Mouse (Mus musculus) embryonic facial prominence, embryonic 12.5 days (tissue): ENCODE measurements around the gene G2e3. TPM values are rescaled to one million over a fixed set of nuclear protein-coding genes. Genes with fewer than 3 reads are reported as not detected.

Experiments
- ATAC-seq: fragments of 200-750 bp; cut with Nextera tagmentation; 2 replicates; pipeline ENCODE4 v1.8.0; 2017; ENCODE audit not compliant: insufficient number of reproducible peaks, insufficient read depth, low FRiP score, low TSS enrichment
- H3K27ac ChIP-seq: fragments of 300-500 bp; sonication (generic); 2 replicates; pipeline ENCODE4 v1.5.1; 2016; ENCODE audit warnings: mild to moderate bottlenecking
- H3K27me3 ChIP-seq: fragments of 300-500 bp; sonication (generic); 2 replicates; pipeline ENCODE4 v1.6.1; 2016; ENCODE audit warnings: mild to moderate bottlenecking, moderate library complexity
- H3K36me3 ChIP-seq: fragments of 300-500 bp; sonication (generic); 2 replicates; pipeline ENCODE4 v1.6.1; 2016; ENCODE audit warnings: mild to moderate bottlenecking
- H3K4me1 ChIP-seq: fragments of 300-500 bp; sonication (generic); 2 replicates; pipeline ENCODE4 v1.6.1; 2016
- H3K4me2 ChIP-seq: fragments of 300-500 bp; sonication (generic); replicated peaks from 2 replicates; pipeline ENCODE4 v1.6.1; 2016; ENCODE audit warnings: mild to moderate bottlenecking, moderate library complexity
- H3K4me3 ChIP-seq: fragments of 300-500 bp; sonication (generic); 2 replicates; pipeline ENCODE4 v1.5.1; 2016; ENCODE audit warnings: mild to moderate bottlenecking
- H3K9ac ChIP-seq: fragments of 300-500 bp; sonication (generic); 2 replicates; pipeline ENCODE4 v1.6.1; 2016; ENCODE audit warnings: mild to moderate bottlenecking, moderate library complexity
- H3K9me3 ChIP-seq: fragments of 300-500 bp; sonication (generic); 2 replicates; pipeline ENCODE4 v1.6.1; 2016; ENCODE audit warnings: mild to moderate bottlenecking, moderate library complexity
- WGBS: fragments of 180-500 bp; shearing (Covaris S2); methylation state at CpG from one replicate; pipeline ENCODE4 v1.1.7; 2016; 5-methylcytosine and 5-hydroxymethylcytosine counted together
- polyA plus RNA-seq: library from polyadenylated mRNA; unstranded; fragments of >200 nt; fragmentation: Nextera tagmentation; extraction: Ambion mirVana; gene quantifications from 2 replicates; pipeline ENCODE4 v1.2.1, GENCODE M21; 2016

G2e3 gene
- polyA plus RNA-seq, 1 experiment from 2014 or later: 42.8 TPM

DNA sequence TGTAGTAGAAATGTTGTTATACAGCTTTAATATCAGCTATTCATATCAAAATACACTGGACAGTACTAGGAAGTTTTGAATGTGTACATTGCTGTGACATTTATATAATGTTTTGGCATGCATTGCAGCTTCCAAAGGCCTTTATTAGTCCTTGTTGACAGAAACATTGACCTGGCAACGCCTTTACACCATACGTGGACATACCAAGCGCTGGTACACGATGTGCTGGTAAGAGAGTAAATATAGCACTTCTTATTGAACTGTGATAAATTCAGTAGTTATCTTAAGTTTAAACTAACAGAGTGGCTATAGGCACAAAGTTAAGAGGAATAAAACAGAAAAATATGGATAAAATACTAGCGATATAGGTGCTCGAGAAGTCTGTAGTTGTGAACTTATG is 52.0 kb downstream of the G2e3 start:
- 97% methylated on average over 6 of the region's 6 CpGs for WGBS

DNA sequence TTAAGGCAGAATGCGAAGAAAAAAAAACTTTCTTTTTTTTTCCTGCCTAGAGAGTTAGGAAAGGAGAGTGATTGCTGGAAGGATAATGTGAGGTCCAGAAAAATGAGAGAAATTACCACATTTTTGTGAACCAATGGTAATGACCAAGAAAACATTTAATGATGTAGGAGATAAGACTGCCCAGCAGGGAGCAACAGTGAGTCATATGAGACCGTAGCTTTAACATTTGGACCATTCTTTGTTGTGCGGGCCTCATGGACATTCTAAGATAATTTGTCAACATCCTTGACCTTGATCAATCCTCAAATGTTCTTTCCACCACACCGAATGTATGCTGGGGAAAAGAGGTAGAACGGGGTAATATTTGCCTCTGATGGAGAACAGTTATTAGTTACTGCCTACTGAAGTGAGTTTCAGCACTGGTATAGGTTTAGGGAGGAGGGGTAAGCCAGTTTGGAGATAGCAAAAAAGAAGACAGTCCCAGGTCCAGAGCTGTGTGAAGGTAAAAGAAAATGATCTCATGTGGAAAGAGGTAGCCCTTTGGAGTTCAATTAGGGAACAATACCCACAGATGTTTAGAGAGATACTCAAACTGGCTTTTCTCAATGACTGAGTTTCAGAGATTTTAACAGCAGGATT is 54.3 kb downstream of the G2e3 start:
- Histone ChIP-seq H3K4me3 (no peak overlapping the region), H3K9me3 (no peaks in the 10 kb centered on the region), H3K9ac (no peak overlapping the region), H3K4me1 (no peaks in the 10 kb centered on the region), H3K4me2 (no peak overlapping the region), H3K27me3 (no peaks in the 10 kb centered on the region), H3K36me3 (peaks cover 26% of the 10 kb centered on the region), H3K27ac (no peak overlapping the region)
- 75% methylated on average over 5 of the region's 5 CpGs for WGBS
- no peak for ATAC-seq

More for the DNA sequence above, 52.0 kb downstream of the G2e3 start:
- H3K27ac ChIP-seq: no peak overlapping the region
- no peak overlapping the region for H3K9ac ChIP-seq
- no peaks in the 10 kb centered on the region for H3K9me3 ChIP-seq
- H3K4me1 ChIP-seq: no peaks in the 10 kb centered on the region
- no peak overlapping the region for H3K4me2 ChIP-seq
- no peak for ATAC-seq
- H3K27me3 ChIP-seq: no peaks in the 10 kb centered on the region
- H3K4me3 ChIP-seq: no peak overlapping the region
- H3K36me3 ChIP-seq: peaks cover 42% of the 10 kb centered on the region

GRCm38 (mm10) chr12:51403987-51404586 is 56.2 kb downstream of the G2e3 start:
- Histone ChIP-seq H3K27me3 (no peaks in the 10 kb centered on the region), H3K27ac (no peak overlapping the region), H3K9me3 (no peaks in the 10 kb centered on the region), H3K9ac (no peak overlapping the region), H3K4me2 (no peak overlapping the region), H3K36me3 (peaks cover 18% of the 10 kb centered on the region), H3K4me3 (no peak overlapping the region), H3K4me1 (no peaks in the 10 kb centered on the region)
- ATAC-seq: no peak
- WGBS: 61% methylated on average over 4 of the region's 4 CpGs

DNA sequence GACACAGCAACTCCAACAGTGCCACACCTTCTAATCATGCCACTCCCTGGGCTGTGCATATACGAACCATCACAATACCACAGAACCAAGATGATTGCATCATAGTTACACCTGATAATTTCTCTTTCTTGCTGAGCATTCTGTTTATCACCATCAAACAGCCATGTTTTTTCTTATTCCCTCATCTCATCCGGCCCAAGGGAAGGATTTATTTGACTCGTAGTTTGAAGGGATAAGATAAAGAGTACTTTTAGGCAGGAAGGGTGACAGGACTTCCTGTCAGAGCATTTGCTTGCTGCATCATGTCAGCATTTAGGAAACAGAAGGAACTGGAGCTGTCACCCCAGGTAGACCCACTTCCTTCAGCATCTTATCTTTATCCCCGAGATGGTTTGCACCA is 63.5 kb downstream of the G2e3 start:
- WGBS: 76% methylated on average over 4 of the region's 4 CpGs
- no peak for ATAC-seq
- H3K4me2 ChIP-seq: no peak overlapping the region
- H3K9ac ChIP-seq: no peak overlapping the region
- H3K27ac ChIP-seq: no peak overlapping the region
- H3K9me3 ChIP-seq: no peaks in the 10 kb centered on the region
- no peaks in the 10 kb centered on the region for H3K27me3 ChIP-seq
- H3K4me3 ChIP-seq: no peak overlapping the region
- peaks cover 35% of the 10 kb centered on the region for H3K36me3 ChIP-seq
- H3K4me1 ChIP-seq: no peaks in the 10 kb centered on the region

Other genes starting within 250 kb of the G2e3 start
- 84.5 and 85.7 TPM in 2 replicates for gene Scfd1, start 29.4 kb downstream of the G2e3 start, polyA plus RNA-seq
- 4.1 and 4.6 TPM in 2 replicates for gene Coch, start 245.3 kb downstream of the G2e3 start, polyA plus RNA-seq